In the genomic region with DNA sequence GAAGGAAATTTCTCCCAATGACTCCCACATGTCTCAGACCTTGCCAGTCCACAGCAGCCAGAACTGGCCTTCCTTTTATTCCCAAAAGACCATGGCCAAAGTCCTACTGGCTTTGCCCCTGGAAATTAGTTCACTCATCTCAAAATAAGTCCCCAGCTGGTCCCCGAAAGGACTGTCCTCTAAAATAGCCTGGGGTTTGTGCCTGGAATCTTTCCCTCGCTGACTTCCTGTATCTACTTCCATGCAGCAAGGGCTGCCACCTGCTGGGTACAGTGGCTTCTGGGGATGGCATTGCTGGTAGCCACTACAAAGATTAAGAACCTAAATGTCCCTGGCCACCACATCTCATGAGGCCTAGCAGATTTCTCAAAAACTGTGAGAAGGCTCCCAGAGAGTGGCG, we compare ENCODE assay signal across 9 mouse cellular contexts.
DNase-seq lines count a peak whose midpoint lies in the region; ATAC-seq and TF ChIP-seq lines count a peak whose summit lies in the region.
"Had no signal": no experiment of that assay in that cellular context is flagged by ENCODE, and none has a peak within 500 bp of the region (broad histone marks: within the 10 kb centered on the region; RNA-seq: fewer than 3 reads in every experiment).

No protein-coding gene starts in this region.

- ATAC-seq in kidney, embryonic 15.5 days (replicated peaks; ENCODE audit: low FRiP score): no peak
- ATAC-seq in midbrain, embryonic 11.5 days (ENCODE audit: low FRiP score): no peak

- no peaks in the 10 kb centered on the region for H3K27me3 ChIP-seq in kidney, embryonic 15.5 days
- H3K27me3 ChIP-seq in midbrain, embryonic 11.5 days (ENCODE audit: control insufficient read depth, insufficient read depth, low read length): no peaks in the 10 kb centered on the region

- no peak overlapping the region for H3K4me3 ChIP-seq in kidney, embryonic 15.5 days (replicated peaks)
- no peak overlapping the region for H3K4me3 ChIP-seq in cortical plate, adult 2 months (ENCODE audit: insufficient read depth, low read length)
- no peak overlapping the region for H3K4me3 ChIP-seq in midbrain, embryonic 11.5 days (ENCODE audit: low read depth, low read length)

- WGBS in kidney, embryonic 15.5 days: 75% methylated on average over 3 of the region's 3 CpGs
- 78% methylated on average over 3 of the region's 3 CpGs for WGBS in midbrain, embryonic 11.5 days

- H3K27ac ChIP-seq in kidney, embryonic 15.5 days: no peak overlapping the region
- no peak overlapping the region for H3K27ac ChIP-seq in cortical plate, adult 2 months (ENCODE audit: insufficient read depth, low read length)
- no peak overlapping the region for H3K27ac ChIP-seq in midbrain, embryonic 11.5 days (ENCODE audit: low read depth, low read length)

- no peaks in the 10 kb centered on the region for H3K36me3 ChIP-seq in kidney, embryonic 15.5 days
- no peaks in the 10 kb centered on the region for H3K36me3 ChIP-seq in midbrain, embryonic 11.5 days (ENCODE audit: control insufficient read depth, insufficient read depth, low read length)
- H3K36me3 ChIP-seq: G1E had no signal

- H3K9me3 ChIP-seq in kidney, embryonic 15.5 days (replicated peaks): no peaks in the 10 kb centered on the region
- no peaks in the 10 kb centered on the region for H3K9me3 ChIP-seq in midbrain, embryonic 11.5 days (ENCODE audit: control insufficient read depth, low read length)

- H3K4me2 ChIP-seq in kidney, embryonic 15.5 days: no peak overlapping the region
- H3K4me2 ChIP-seq in midbrain, embryonic 11.5 days: no peak overlapping the region

- TF ChIP-seq CTCF in cortical plate, adult 2 months (IDR thresholded peaks at IDR 0.05; ENCODE audit: extremely low read depth, insufficient read depth, low read length): peak; percentile 53

- DNase-seq in kidney, adult 11 months: peak; percentile 4
- peak; percentile 45 for DNase-seq in 3134 (ENCODE audit: extremely low read depth, insufficient read length, low spot score)
- DNase-seq in kidney, adult 8-10 months: peak; percentile 10 to 22
- DNase-seq in T-cell, adult 2 months (ENCODE audit: low spot score): no peak
- no peak for DNase-seq in spleen, adult 18-20 months
- no peak for DNase-seq in midbrain, embryonic 11.5 days (ENCODE audit: low spot score, missing footprints)

- TF ChIP-seq POLR2A in cortical plate, adult 2 months (IDR thresholded peaks at IDR 0.05; ENCODE audit: extremely low read depth, insufficient read depth, low read length): no peak

- H3K4me1 ChIP-seq in kidney, embryonic 15.5 days: 0 out of 2 replicates have a peak, but pooled peaks cover 4% of the 10 kb centered on the region
- H3K4me1 ChIP-seq in cortical plate, adult 2 months (ENCODE audit: control insufficient read depth, insufficient read depth, low read length): no peaks in the 10 kb centered on the region
- peaks cover 2% of the 10 kb centered on the region; the same call in 1 of the 2 replicates for H3K4me1 ChIP-seq in midbrain, embryonic 11.5 days (ENCODE audit: control insufficient read depth, insufficient read depth, low read length)

- H3K9ac ChIP-seq in kidney, embryonic 15.5 days: no peak overlapping the region
- no peak overlapping the region for H3K9ac ChIP-seq in midbrain, embryonic 11.5 days (ENCODE audit: low read length)

Comparison
In these comparisons a context has a peak if more than half of its experiments do, and no peak if none do; other contexts are left out.
1. DNase-seq: peak in kidney, adult 11 months (single experiment), 3134 (single experiment) and kidney, adult 8-10 months (2 of 2); none in T-cell, adult 2 months (single experiment), spleen, adult 18-20 months (0 of 2) and midbrain, embryonic 11.5 days (single experiment).